Mouse (Mus musculus) cortical plate, adult 2 months (tissue): Measurements from ENCODE around the gene Pgap3.
A peak's percentile ranks its signal among the peaks of the same experiment; 100 is the strongest.

Experiments used
- CTCF ChIP-seq: fragments of 200-500 bp; IDR thresholded peaks from 2 replicates; pipeline ENCODE4 v1.5.1; 2011; ENCODE audit warnings: mild to moderate bottlenecking, control low read depth, low read length; ENCODE audit not compliant: insufficient read depth; ENCODE audit errors: extremely low read depth
- POLR2A ChIP-seq: fragments of 200-500 bp; IDR thresholded peaks from 2 replicates; pipeline ENCODE4 v1.6.1; 2011; ENCODE audit warnings: mild to moderate bottlenecking, low read length, control low read depth; ENCODE audit not compliant: insufficient read depth; ENCODE audit errors: extremely low read depth

GRCm38 (mm10) chr11:98345253-98345652 lies 55.0 kb downstream of the Pgap3 start:
- peak; percentile 76 for TF ChIP-seq CTCF
- TF ChIP-seq POLR2A, result no peak
